Mouse (Mus musculus): Measurements from ENCODE around the gene Caln1. TPM values are rescaled to one million over a fixed set of nuclear protein-coding genes. Genes with fewer than 3 reads are reported as not detected.

Caln1 gene
- total and polyA plus RNA-seq, 3 experiments: not detected

- Histone ChIP-seq H3K9ac (ENCODE audit: control insufficient read depth, low read depth, low read length, poor library complexity, severe bottlenecking) (no peak overlapping the region), H3K27ac (ENCODE audit: control insufficient read depth, low read depth, low read length) (no peak overlapping the region), H3K79me2 (ENCODE audit: control insufficient read depth, insufficient read depth, low read length, poor library complexity) (no peaks in the 10 kb centered on the region), H3K27me3 (ENCODE audit: control insufficient read depth in 1 of 2, insufficient read depth in 2 of 2, low read length in 2 of 2) (no peaks in the 10 kb centered on the region), H3K36me3 (ENCODE audit: control insufficient read depth in 1 of 2, insufficient read depth in 2 of 2, low read length in 2 of 2) (no peaks in the 10 kb centered on the region), H3K4me3 (ENCODE audit: control insufficient read depth in 1 of 2, insufficient read depth in 1 of 2, low read depth in 2 of 2, low read length in 2 of 2) (no peak overlapping the region), H3K9me3 (replicated peaks; ENCODE audit: insufficient read depth, low read length) (no peaks in the 10 kb centered on the region), H3K4me1 (ENCODE audit: control insufficient read depth in 1 of 2, insufficient read depth in 2 of 2, low read length in 2 of 2) (no peaks in the 10 kb centered on the region)
- no peak for DNase-seq (ENCODE audit: low read depth, low spot score)
- TF ChIP-seq ZKSCAN1 (IDR thresholded peaks at IDR 0.05; ENCODE audit: low read depth, low read length) (no peak), CTCF (IDR thresholded peaks at IDR 0.05 in 2 of 3, conservative IDR thresholded peaks at IDR 0.05 in 1 of 3; ENCODE audit: control insufficient read depth in 1 of 3, insufficient read depth in 1 of 3, low read depth in 2 of 3, low read length in 3 of 3, poor library complexity in 1 of 3, severe bottlenecking in 1 of 3) (peak; percentile 27 to 45 (median 35); a peak in 5 of 6 replicates)
These were observed 151.3 kb downstream of the Caln1 start for GRCm38 (mm10) chr5:130520527-130520926.

GRCm38 (mm10) chr5:130527416-130527815 lies 158.2 kb downstream of the Caln1 start:
- H3K4me1 ChIP-seq (ENCODE audit: control insufficient read depth in 1 of 2, insufficient read depth in 2 of 2, low read length in 2 of 2): no peaks in the 10 kb centered on the region
- no peak for TF ChIP-seq TCF12 (IDR thresholded peaks at IDR 0.05; ENCODE audit: low read depth, low read length)

GRCm38 (mm10) chr5:130547496-130547895 lies 178.2 kb downstream of the Caln1 start:
- Histone ChIP-seq H3K79me2 (ENCODE audit: control insufficient read depth, insufficient read depth, low read length, poor library complexity) (no peaks in the 10 kb centered on the region), H3K9me3 (replicated peaks; ENCODE audit: insufficient read depth, low read length) (no peaks in the 10 kb centered on the region; the same call in 1 of the 2 replicates), H3K9ac (ENCODE audit: control insufficient read depth, low read depth, low read length, poor library complexity, severe bottlenecking) (no peak overlapping the region), H3K4me3 (ENCODE audit: control insufficient read depth in 1 of 2, insufficient read depth in 1 of 2, low read depth in 2 of 2, low read length in 2 of 2) (no peak overlapping the region), H3K27me3 (ENCODE audit: control insufficient read depth in 1 of 2, insufficient read depth in 2 of 2, low read length in 2 of 2) (no peaks in the 10 kb centered on the region), H3K36me3 (ENCODE audit: control insufficient read depth in 1 of 2, insufficient read depth in 2 of 2, low read length in 2 of 2) (no peaks in the 10 kb centered on the region), H3K27ac (ENCODE audit: control insufficient read depth, low read depth, low read length) (no peak overlapping the region), H3K4me1 (ENCODE audit: control insufficient read depth in 1 of 2, insufficient read depth in 2 of 2, low read length in 2 of 2) (no peaks in the 10 kb centered on the region)
- no peak for TF ChIP-seq ZKSCAN1 (IDR thresholded peaks at IDR 0.05; ENCODE audit: low read depth, low read length)
- TF ChIP-seq ZC3H11A (IDR thresholded peaks at IDR 0.05; ENCODE audit: low read depth, low read length): no peak
- no peak for TF ChIP-seq MAFK (IDR thresholded peaks at IDR 0.05; ENCODE audit: borderline replicate concordance, low read depth, low read length)
- TF ChIP-seq GATA1 (IDR thresholded peaks at IDR 0.05; ENCODE audit: low read depth, low read length): no peak
- no peak for TF ChIP-seq CHD2 (IDR thresholded peaks at IDR 0.05; ENCODE audit: low read length)
- TF ChIP-seq ZNF384 (IDR thresholded peaks at IDR 0.05; ENCODE audit: low read depth, low read length): no peak
- TF ChIP-seq BHLHE40 (IDR thresholded peaks at IDR 0.05; ENCODE audit: borderline replicate concordance, low read depth, low read length): no peak
- no peak for TF ChIP-seq CTCF (IDR thresholded peaks at IDR 0.05 in 2 of 3, conservative IDR thresholded peaks at IDR 0.05 in 1 of 3; ENCODE audit: control insufficient read depth in 1 of 3, insufficient read depth in 1 of 3, low read depth in 2 of 3, low read length in 3 of 3, poor library complexity in 1 of 3, severe bottlenecking in 1 of 3)
- no peak for TF ChIP-seq TAL1 (IDR thresholded peaks at IDR 0.05; ENCODE audit: low read length)
- no peak for DNase-seq (ENCODE audit: low read depth, low spot score)

More at GRCm38 (mm10) chr5:130527416-130527815, 158.2 kb downstream of the Caln1 start:
- Histone ChIP-seq H3K36me3 (ENCODE audit: control insufficient read depth in 1 of 2, insufficient read depth in 2 of 2, low read length in 2 of 2) (no peaks in the 10 kb centered on the region), H3K27ac (ENCODE audit: control insufficient read depth, low read depth, low read length) (no peak overlapping the region), H3K9ac (ENCODE audit: control insufficient read depth, low read depth, low read length, poor library complexity, severe bottlenecking) (no peak overlapping the region), H3K27me3 (ENCODE audit: control insufficient read depth in 1 of 2, insufficient read depth in 2 of 2, low read length in 2 of 2) (no peaks in the 10 kb centered on the region), H3K4me3 (ENCODE audit: control insufficient read depth in 1 of 2, insufficient read depth in 1 of 2, low read depth in 2 of 2, low read length in 2 of 2) (no peak overlapping the region), H3K79me2 (ENCODE audit: control insufficient read depth, insufficient read depth, low read length, poor library complexity) (no peaks in the 10 kb centered on the region), H3K9me3 (replicated peaks; ENCODE audit: insufficient read depth, low read length) (no peaks in the 10 kb centered on the region)
- DNase-seq (ENCODE audit: low read depth, low spot score): no peak
